7 mouse cellular contexts compared by ENCODE assay signal in the genomic region with DNA sequence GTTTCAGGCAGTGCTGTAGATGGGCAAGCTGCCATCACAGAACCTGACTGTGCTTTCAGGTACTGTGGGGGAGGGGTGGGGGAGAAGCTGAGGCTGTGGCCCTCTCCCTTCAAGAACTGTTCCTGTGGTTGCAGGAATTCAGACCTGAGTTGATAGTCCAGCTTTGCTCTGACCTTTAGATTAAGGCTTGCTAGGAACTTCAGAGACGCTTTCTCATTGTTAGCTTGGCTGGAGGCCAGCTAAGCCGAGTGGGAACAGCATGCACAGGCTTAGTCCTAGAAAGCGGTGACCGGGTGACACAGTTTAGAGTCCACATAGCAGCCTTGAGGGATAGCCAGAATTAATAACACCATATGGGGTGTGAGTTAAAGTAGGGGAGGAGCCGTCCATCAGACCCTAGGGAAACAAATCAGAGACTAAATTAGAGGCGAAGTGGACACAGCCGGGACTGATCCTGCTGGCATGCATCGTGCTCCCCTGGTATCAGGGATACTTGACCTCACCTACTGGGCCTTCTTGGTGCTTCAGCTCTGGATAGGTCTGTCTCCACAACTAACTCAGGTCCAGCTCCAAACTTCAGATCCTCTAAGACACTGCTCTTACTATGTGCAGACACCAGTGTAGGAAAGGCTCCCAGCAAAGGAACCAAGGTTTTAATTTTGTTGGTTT.
DNase-seq lines count a peak whose midpoint lies in the region; ATAC-seq lines count a peak whose summit lies in the region.

No protein-coding gene starts in this region.

- H3K9me3 ChIP-seq in heart, embryonic 11.5 days (replicated peaks; ENCODE audit: control insufficient read depth, low read length) = no peaks in the 10 kb centered on the region
- H3K9me3 ChIP-seq in kidney, embryonic 14.5 days (ENCODE audit: control insufficient read depth, low read length) = no peaks in the 10 kb centered on the region
- H3K9me3 ChIP-seq in midbrain, embryonic 12.5 days = no peaks in the 10 kb centered on the region

- no peaks in the 10 kb centered on the region for H3K27me3 ChIP-seq in heart, embryonic 11.5 days (ENCODE audit: control insufficient read depth, insufficient read depth, low read length)
- no peaks in the 10 kb centered on the region for H3K27me3 ChIP-seq in kidney, embryonic 14.5 days (ENCODE audit: control insufficient read depth, insufficient read depth, low read length)
- H3K27me3 ChIP-seq in midbrain, embryonic 12.5 days = no peaks in the 10 kb centered on the region

- 41% methylated on average over 8 of the region's 8 CpGs for WGBS in heart, embryonic 11.5 days (ENCODE audit: insufficient replicate concordance)
- WGBS in kidney, embryonic 14.5 days = 52% methylated on average over 8 of the region's 8 CpGs
- WGBS in midbrain, embryonic 12.5 days = 39% methylated on average over 8 of the region's 8 CpGs

- peak; percentile 73 to 85 for DNase-seq in adrenal gland, adult (ENCODE audit: inconsistent age in 2 of 2, low spot score in 1 of 2)
- DNase-seq in adrenal gland, postnatal 25 days = peak; percentile 66
- DNase-seq in layer of hippocampus, postnatal 25 days (ENCODE audit: extremely low spot score in 1 of 2, low spot score in 1 of 2) = no peak

- no peak overlapping the region for H3K4me2 ChIP-seq in heart, embryonic 11.5 days
- H3K4me2 ChIP-seq in kidney, embryonic 14.5 days (replicated peaks; ENCODE audit: low read depth, low read length) = no peak overlapping the region; the same call in 1 of the 2 replicates
- no peak overlapping the region for H3K4me2 ChIP-seq in midbrain, embryonic 12.5 days (replicated peaks)

- no peak overlapping the region for H3K4me3 ChIP-seq in heart, embryonic 11.5 days (ENCODE audit: low read depth, low read length)
- no peak overlapping the region for H3K4me3 ChIP-seq in kidney, embryonic 14.5 days (ENCODE audit: low read length)
- H3K4me3 ChIP-seq in midbrain, embryonic 12.5 days = no peak overlapping the region

- H3K4me1 ChIP-seq in heart, embryonic 11.5 days (ENCODE audit: control insufficient read depth, insufficient read depth, low read length) = no peaks in the 10 kb centered on the region
- peaks cover 5% of the 10 kb centered on the region; the same call in 1 of the 2 replicates for H3K4me1 ChIP-seq in kidney, embryonic 14.5 days (ENCODE audit: control insufficient read depth, insufficient read depth, low read length)
- peaks cover 6% of the 10 kb centered on the region for H3K4me1 ChIP-seq in midbrain, embryonic 12.5 days

- no peaks in the 10 kb centered on the region for H3K36me3 ChIP-seq in heart, embryonic 11.5 days (ENCODE audit: control insufficient read depth, insufficient read depth, low read length)
- H3K36me3 ChIP-seq in kidney, embryonic 14.5 days (ENCODE audit: control insufficient read depth, insufficient read depth, low read length) = no peaks in the 10 kb centered on the region
- no peaks in the 10 kb centered on the region for H3K36me3 ChIP-seq in midbrain, embryonic 12.5 days

- peak; percentile 65 for ATAC-seq in heart, embryonic 11.5 days (replicated peaks; ENCODE audit: insufficient number of reproducible peaks, low FRiP score, low TSS enrichment)
- peak; percentile 78; the same call in 1 of the 2 replicates for ATAC-seq in kidney, embryonic 14.5 days (ENCODE audit: low FRiP score, low TSS enrichment)
- peak; percentile 74 for ATAC-seq in midbrain, embryonic 12.5 days (ENCODE audit: low FRiP score, low read depth)
- ATAC-seq in megakaryocyte progenitor cell, adult 5-6 weeks (replicated peaks; ENCODE audit: poor library complexity) = no peak

- no peak overlapping the region for H3K9ac ChIP-seq in heart, embryonic 11.5 days (ENCODE audit: low read depth, low read length)
- H3K9ac ChIP-seq in kidney, embryonic 14.5 days (ENCODE audit: low read depth, low read length) = no peak overlapping the region
- no peak overlapping the region for H3K9ac ChIP-seq in midbrain, embryonic 12.5 days (replicated peaks)

- no peak overlapping the region for H3K27ac ChIP-seq in heart, embryonic 11.5 days (ENCODE audit: low read depth, low read length)
- no peak overlapping the region for H3K27ac ChIP-seq in kidney, embryonic 14.5 days (ENCODE audit: low read depth, low read length)
- H3K27ac ChIP-seq in midbrain, embryonic 12.5 days (replicated peaks) = no peak overlapping the region

Comparison
In these comparisons a context has a peak if more than half of its experiments do, and no peak if none do; other contexts are left out.
1. DNase-seq: peak in adrenal gland, adult (2 of 2) and adrenal gland, postnatal 25 days (single experiment); none in layer of hippocampus, postnatal 25 days (0 of 2).